Mouse (Mus musculus) midbrain, postnatal 0 days (tissue): ENCODE measurements around the gene Exosc7. TPM values are rescaled to one million over a fixed set of nuclear protein-coding genes. Genes with fewer than 3 reads are reported as not detected.
A peak's percentile ranks its signal among the peaks of the same experiment; 100 is the strongest.

Experiments
- ATAC-seq: fragments of 200-750 bp; cut with Nextera tagmentation; 2 replicates; pipeline ENCODE4 v1.8.0; 2017; ENCODE audit warnings: moderate number of reproducible peaks, mild to moderate bottlenecking, moderate TSS enrichment, moderate library complexity; ENCODE audit not compliant: low FRiP score
- DNase-seq: peaks from one replicate; pipeline ENCODE4 v3.0.0-alpha.2; 2015; ENCODE audit warnings: low spot score
- H3K27ac ChIP-seq: fragments of 300-500 bp; sonication (generic); 2 replicates; pipeline ENCODE4 v1.5.1; 2014; ENCODE audit warnings: low read depth, mild to moderate bottlenecking, low read length, mixed read lengths
- H3K27me3 ChIP-seq: fragments of 300-500 bp; sonication (generic); 2 replicates; pipeline ENCODE4 v1.6.1; 2014; ENCODE audit warnings: low read length, control low read depth, mixed read lengths; ENCODE audit not compliant: insufficient read depth
- H3K36me3 ChIP-seq: fragments of 300-500 bp; sonication (generic); 2 replicates; pipeline ENCODE4 v1.6.1; 2014; ENCODE audit warnings: low read length, control low read depth, mixed read lengths; ENCODE audit not compliant: insufficient read depth
- H3K4me1 ChIP-seq: fragments of 300-500 bp; sonication (generic); 2 replicates; pipeline ENCODE4 v1.6.1; 2014; ENCODE audit warnings: mild to moderate bottlenecking, control low read depth, antibody characterized with exemption, low read length, mixed read lengths; ENCODE audit not compliant: insufficient read depth
- H3K4me2 ChIP-seq: fragments of 300-500 bp; sonication (generic); 2 replicates; pipeline ENCODE4 v1.6.1; 2014; ENCODE audit warnings: low read depth, mild to moderate bottlenecking, low read length, mixed read lengths; ENCODE audit not compliant: poor library complexity, severe bottlenecking
- H3K4me3 ChIP-seq: fragments of 300-500 bp; sonication (generic); 2 replicates; pipeline ENCODE4 v1.5.1; 2014; ENCODE audit warnings: low read depth, mild to moderate bottlenecking, low read length, moderate library complexity
- H3K9ac ChIP-seq: fragments of 300-500 bp; sonication (generic); replicated peaks from 2 replicates; pipeline ENCODE4 v1.6.1; 2014; ENCODE audit warnings: mild to moderate bottlenecking, low read length, moderate library complexity, mixed read lengths; ENCODE audit not compliant: poor library complexity, severe bottlenecking
- H3K9me3 ChIP-seq: fragments of 300-500 bp; sonication (generic); 2 replicates; pipeline ENCODE4 v1.6.1; 2016; ENCODE audit warnings: low read length, control low read depth
- CTCF ChIP-seq: IDR thresholded peaks from 2 replicates; pipeline ENCODE4 v1.5.1; 2016; ENCODE audit warnings: antibody characterized with exemption, mild to moderate bottlenecking
- WGBS: fragments of 180-500 bp; shearing (Covaris S2); extraction: QIAGEN DNeasy Blood & Tissue Kit; methylation state at CpG from one replicate; pipeline ENCODE4 v1.1.7; 2014; 5-methylcytosine and 5-hydroxymethylcytosine counted together
- polyA plus RNA-seq: library from polyadenylated mRNA; unstranded; fragments of >200 nt; fragmentation: Nextera tagmentation; extraction: Ambion mirVana; gene quantifications from 2 replicates; pipeline ENCODE4 v1.2.1, GENCODE M21; 2015
- total RNA-seq: library from RNA; depleted of rRNA; stranded (reverse); fragments of >200 nt; gene quantifications from 2 replicates; pipeline ENCODE4 v1.2.3, GENCODE M21; 2014

Exosc7 gene
- total and polyA plus RNA-seq, 2 experiments from 2014 or later = 21.4 to 61.1 TPM

- no peak for DNase-seq
- H3K27ac ChIP-seq = no peak overlapping the region
- H3K27me3 ChIP-seq = no peaks in the 10 kb centered on the region
- H3K36me3 ChIP-seq = peaks cover 54% of the 10 kb centered on the region
- ATAC-seq = no peak
- no peaks in the 10 kb centered on the region for H3K4me1 ChIP-seq
- no peak overlapping the region for H3K4me3 ChIP-seq
- H3K9ac ChIP-seq = no peak overlapping the region
- H3K9me3 ChIP-seq = no peaks in the 10 kb centered on the region
- WGBS = 96% methylated on average over 6 of the region's 6 CpGs
- H3K4me2 ChIP-seq = no peak overlapping the region
- TF ChIP-seq CTCF = no peak
Measured at GRCm38 (mm10) chr9:123127663-123128062, 14.6 kb downstream of the Exosc7 start.

- Histone ChIP-seq H3K36me3 (peaks cover 78% of the 10 kb centered on the region), H3K4me2 (no peak overlapping the region), H3K27ac (no peak overlapping the region), H3K9me3 (no peaks in the 10 kb centered on the region), H3K9ac (no peak overlapping the region), H3K27me3 (no peaks in the 10 kb centered on the region), H3K4me3 (no peak overlapping the region), H3K4me1 (no peaks in the 10 kb centered on the region)
- ATAC-seq (no peak), DNase-seq (no peak)
- TF ChIP-seq CTCF = no peak
- WGBS = 94% methylated on average over 3 of the region's 3 CpGs
Measured at GRCm38 (mm10) chr9:123132994-123133393, 20.0 kb downstream of the Exosc7 start.

DNA sequence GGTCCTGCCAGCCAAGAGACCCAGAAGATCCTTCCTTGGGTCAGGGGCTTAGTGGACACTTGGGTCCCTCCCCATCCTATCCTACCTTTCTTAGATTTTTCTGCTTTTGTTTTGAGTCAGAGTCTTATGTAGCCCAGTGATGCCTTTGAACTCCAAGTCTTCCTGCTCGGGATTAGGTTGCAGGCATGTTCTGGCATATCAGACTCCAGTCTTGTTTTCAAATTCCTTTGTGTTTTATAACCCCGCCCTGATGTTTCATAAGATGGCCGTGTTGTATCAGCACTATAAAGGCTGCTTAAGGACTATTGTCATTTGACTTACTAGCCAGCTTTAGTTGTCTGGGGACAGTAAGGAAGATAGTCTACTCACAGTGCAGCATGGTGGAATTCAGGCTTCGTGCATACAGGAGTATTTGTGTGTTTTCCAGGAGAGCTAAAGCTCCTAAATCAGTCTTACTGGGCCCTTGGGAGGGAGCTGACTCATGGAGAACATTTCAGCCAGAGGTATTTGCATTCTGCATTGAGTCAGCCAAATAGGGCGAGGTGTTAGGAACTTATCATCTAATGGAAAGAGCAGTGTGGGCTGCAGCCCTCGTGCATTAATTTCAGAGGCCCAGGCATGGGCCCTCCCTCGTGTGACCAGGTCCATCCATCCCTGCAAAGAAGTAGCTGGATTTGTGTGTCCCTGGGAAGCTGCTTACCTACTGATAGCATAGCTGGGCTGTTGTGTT lies 24.1 kb downstream of the Exosc7 start:
- no peak overlapping the region for H3K4me2 ChIP-seq
- 88% methylated on average over 7 of the region's 7 CpGs for WGBS
- H3K27ac ChIP-seq = no peak overlapping the region
- no peaks in the 10 kb centered on the region for H3K9me3 ChIP-seq
- H3K4me1 ChIP-seq = no peaks in the 10 kb centered on the region
- no peak overlapping the region for H3K9ac ChIP-seq
- H3K27me3 ChIP-seq = no peaks in the 10 kb centered on the region
- H3K4me3 ChIP-seq = no peak overlapping the region
- H3K36me3 ChIP-seq = peaks cover 46% of the 10 kb centered on the region
- DNase-seq (peak; percentile 16), ATAC-seq (no peak)
- TF ChIP-seq CTCF = no peak

DNA sequence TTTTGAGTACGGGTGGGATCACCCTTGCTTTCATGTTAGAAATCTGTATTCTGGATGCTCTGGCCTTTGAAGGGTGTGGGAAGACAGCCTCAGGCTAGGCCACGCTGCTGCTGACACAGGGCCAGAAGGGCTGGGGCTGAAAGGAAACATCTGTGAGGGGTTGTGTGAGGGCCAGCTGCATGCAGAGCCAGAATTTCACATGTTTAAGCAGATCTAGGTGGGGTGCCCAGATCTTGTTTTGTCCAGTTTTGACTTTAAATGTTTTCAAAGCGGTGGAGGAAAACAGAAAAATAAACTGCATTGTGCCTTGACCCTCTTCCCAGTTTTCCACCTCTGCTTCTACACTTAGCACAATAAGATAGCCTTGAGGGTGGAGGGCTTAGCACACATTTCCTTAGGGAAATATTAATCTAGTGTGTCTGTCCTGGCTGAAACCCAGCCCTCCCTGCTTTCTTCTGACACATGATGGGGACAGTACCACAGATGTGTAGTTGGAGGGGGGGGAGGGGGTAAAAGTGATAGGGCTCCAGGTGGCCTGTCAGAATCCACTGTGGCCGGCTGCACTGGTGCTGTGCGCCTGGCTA lies 26.0 kb downstream of the Exosc7 start:
- Histone ChIP-seq H3K4me2 (no peak overlapping the region), H3K4me3 (no peak overlapping the region), H3K4me1 (no peaks in the 10 kb centered on the region), H3K9ac (no peak overlapping the region), H3K27ac (no peak overlapping the region; the same call in 1 of the 2 replicates), H3K36me3 (peaks cover 32% of the 10 kb centered on the region), H3K27me3 (no peaks in the 10 kb centered on the region), H3K9me3 (no peaks in the 10 kb centered on the region)
- WGBS = 69% methylated on average over 5 of the region's 5 CpGs
- DNase-seq = peak; percentile 24
- peak; percentile 34; the same call in 1 of the 2 replicates for ATAC-seq
- no peak for TF ChIP-seq CTCF

DNA sequence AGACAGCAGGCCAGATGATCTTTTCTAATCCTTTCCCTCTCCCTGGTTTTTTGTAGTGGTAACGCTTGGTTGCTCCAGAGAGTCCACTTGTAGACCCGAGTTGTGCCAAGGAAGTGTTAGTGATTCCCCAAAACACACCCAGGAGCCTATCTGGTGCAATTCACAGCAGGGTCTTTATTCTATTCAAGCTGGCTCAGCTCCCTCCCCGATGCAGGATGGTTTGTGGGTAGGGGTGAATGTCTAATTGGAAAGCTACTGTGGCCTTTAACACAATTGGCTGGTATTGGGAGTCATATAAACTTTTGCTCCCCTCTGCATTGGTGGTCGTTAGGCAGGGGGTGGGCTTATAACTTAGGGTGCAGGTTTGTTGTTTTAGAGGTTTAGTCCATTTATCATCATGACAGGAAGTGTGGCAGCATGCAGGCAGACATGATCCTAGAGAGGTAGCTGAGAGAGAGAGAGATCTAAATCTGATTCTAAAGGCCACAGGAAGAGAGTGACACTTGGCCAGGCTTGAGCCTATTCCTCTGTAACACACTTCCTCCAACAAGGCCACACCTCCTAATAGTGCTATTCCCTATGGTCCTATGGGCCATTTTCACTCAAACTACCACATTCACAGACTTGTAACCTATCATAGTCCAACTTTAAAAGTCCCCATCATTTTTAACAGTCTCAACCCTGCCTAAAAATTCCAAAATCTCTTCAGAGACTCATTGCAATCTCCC lies 27.0 kb downstream of the Exosc7 start:
- H3K4me1 ChIP-seq = no peaks in the 10 kb centered on the region
- TF ChIP-seq CTCF = no peak
- H3K9ac ChIP-seq = no peak overlapping the region
- H3K4me3 ChIP-seq = no peak overlapping the region
- no peak for ATAC-seq
- WGBS = 69% methylated on average over 4 of the region's 4 CpGs
- no peak for DNase-seq
- H3K27ac ChIP-seq = peak overlapping the region; percentile 14; the same call in 1 of the 2 replicates
- H3K36me3 ChIP-seq = peaks cover 28% of the 10 kb centered on the region
- no peaks in the 10 kb centered on the region for H3K9me3 ChIP-seq
- no peaks in the 10 kb centered on the region for H3K27me3 ChIP-seq
- no peak overlapping the region for H3K4me2 ChIP-seq

- 81% methylated on average over 5 of the region's 5 CpGs for WGBS
- no peaks in the 10 kb centered on the region for H3K36me3 ChIP-seq
Measured at GRCm38 (mm10) chr9:123148430-123148829, 35.4 kb downstream of the Exosc7 start.

More at GRCm38 (mm10) chr9:123148430-123148829, 35.4 kb downstream of the Exosc7 start:
- no peak for TF ChIP-seq CTCF
- Histone ChIP-seq H3K4me2 (no peak overlapping the region), H3K9me3 (no peaks in the 10 kb centered on the region), H3K9ac (no peak overlapping the region), H3K27me3 (no peaks in the 10 kb centered on the region), H3K4me3 (no peak overlapping the region), H3K27ac (no peak overlapping the region), H3K4me1 (no peaks in the 10 kb centered on the region)
- DNase-seq (no peak), ATAC-seq (no peak)
